Mouse (Mus musculus): ENCODE measurements around the gene Gzmd.
"Not testable (repeated sequence)": the region's sequence is repeated elsewhere in the genome, so short reads cannot be mapped to it uniquely, and the experiment has no call there.

DNA sequence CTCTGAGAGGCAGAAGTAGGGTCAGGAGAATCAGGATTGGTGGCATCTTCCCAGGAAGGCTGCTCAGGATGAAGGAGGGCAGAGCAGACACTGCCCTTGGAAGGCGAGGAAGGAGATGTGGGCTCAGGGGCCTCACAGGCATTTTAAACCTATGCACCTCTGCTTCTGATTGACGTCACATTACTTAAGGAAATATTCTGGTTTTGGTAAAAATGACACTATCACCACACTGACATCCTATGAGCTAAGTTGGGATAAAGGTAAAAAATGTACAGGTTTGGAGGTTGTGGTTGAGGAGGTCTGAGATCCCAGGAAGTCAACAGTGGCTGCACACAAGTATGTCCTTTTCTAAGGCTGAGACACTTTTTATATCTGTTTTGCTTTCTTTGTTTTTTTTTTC is 27.1 kb upstream of the Gzmd start, which contains the start of gene Gzmg:
- not testable (repeated sequence) for TF ChIP-seq CTCF, POLR2A (IDR thresholded peaks at IDR 0.05; ENCODE audit: extremely low read depth, insufficient read depth, low read length)
